Mouse (Mus musculus): Measurements from ENCODE around the gene Olfr209.

GRCm38 (mm10) chr16:59363893-59364292 lies at the start of gene Olfr209:
- TF ChIP-seq CTCF (IDR thresholded peaks at IDR 0.05; ENCODE audit: low read depth) (no peak), EP300 (IDR thresholded peaks at IDR 0.05; ENCODE audit: low read depth) (no peak)

All from liver, embryonic 14.5 days (tissue).